Mouse (Mus musculus): ENCODE measurements around the gene Ptbp3. TPM values are rescaled to one million over a fixed set of nuclear protein-coding genes. Genes with fewer than 3 reads are reported as not detected.

Gene Ptbp3
- total RNA-seq, 1 experiment, result 46.1 TPM

- TF ChIP-seq HCFC1 (IDR thresholded peaks at IDR 0.05; ENCODE audit: borderline replicate concordance, insufficient read depth, low read length) (no peak), ZNF384 (IDR thresholded peaks at IDR 0.05; ENCODE audit: low read depth, low read length) (no peak), MAFK (IDR thresholded peaks at IDR 0.05; ENCODE audit: insufficient read depth, low read depth, low read length) (no peak), CHD2 (IDR thresholded peaks at IDR 0.05; ENCODE audit: low read depth, low read length) (no peak), ZC3H11A (IDR thresholded peaks at IDR 0.05; ENCODE audit: borderline replicate concordance, low read depth, low read length) (no peak)
- no peaks in the 10 kb centered on the region for H3K36me3 ChIP-seq (ENCODE audit: control insufficient read depth, insufficient read depth, low read length, poor library complexity, severe bottlenecking)
- DNase-seq (ENCODE audit: low read depth, low spot score), result no peak
- no peak overlapping the region for H3K4me3 ChIP-seq (ENCODE audit: insufficient read depth in 1 of 2, low read depth in 1 of 2, low read length in 2 of 2, poor library complexity in 1 of 2, severe bottlenecking in 1 of 2)
- in situ Hi-C loops (cut with MboI; ENCODE audit: low sequenced_read_pairs in 2 of 2, unreplicated experiment in 2 of 2), result loop anchor here (25.0 kb wide), 2 partner anchors 191 to 466 kb away; no protein-coding TSS in a partner anchor
- no peaks in the 10 kb centered on the region for H3K9me3 ChIP-seq (ENCODE audit: control insufficient read depth, insufficient read depth, low read depth, low read length)
- no peak overlapping the region for H3K9ac ChIP-seq (ENCODE audit: insufficient read depth, low read depth, low read length, poor library complexity, severe bottlenecking)
- no peak overlapping the region for H3K27ac ChIP-seq (ENCODE audit: insufficient read depth, low read depth, low read length, poor library complexity, severe bottlenecking)
- peaks cover 1 to 2% of the 10 kb centered on the region in 2 experiments; a peak in 2 of 4 replicates for H3K4me1 ChIP-seq (ENCODE audit: control insufficient read depth in 2 of 2, insufficient read depth in 2 of 2, low read length in 2 of 2, poor library complexity in 1 of 2)
These were observed 3.7 kb upstream of the Ptbp3 start for GRCm38 (mm10) chr4:59552835-59553234.

- H3K27ac ChIP-seq (ENCODE audit: insufficient read depth, low read depth, low read length, poor library complexity, severe bottlenecking), result no peak overlapping the region
- no peak overlapping the region for H3K4me3 ChIP-seq (ENCODE audit: insufficient read depth in 1 of 2, low read depth in 1 of 2, low read length in 2 of 2, poor library complexity in 1 of 2, severe bottlenecking in 1 of 2)
- in situ Hi-C loops (cut with MboI; ENCODE audit: low sequenced_read_pairs in 2 of 2, unreplicated experiment in 2 of 2), result loop anchor here (25.0 kb wide), 2 partner anchors 190 to 465 kb away; no protein-coding TSS in a partner anchor
- no peaks in the 10 kb centered on the region for H3K36me3 ChIP-seq (ENCODE audit: control insufficient read depth, insufficient read depth, low read length, poor library complexity, severe bottlenecking)
- H3K4me1 ChIP-seq (ENCODE audit: control insufficient read depth in 2 of 2, insufficient read depth in 2 of 2, low read length in 2 of 2, poor library complexity in 1 of 2), result peaks cover 0 to 6% of the 10 kb centered on the region in 2 experiments; a peak in 1 of 4 replicates
- H3K9ac ChIP-seq (ENCODE audit: insufficient read depth, low read depth, low read length, poor library complexity, severe bottlenecking), result no peak overlapping the region
- no peak for DNase-seq (ENCODE audit: low read depth, low spot score)
- no peaks in the 10 kb centered on the region for H3K9me3 ChIP-seq (ENCODE audit: control insufficient read depth, insufficient read depth, low read depth, low read length)
- TF ChIP-seq ZNF384 (IDR thresholded peaks at IDR 0.05; ENCODE audit: low read depth, low read length) (no peak), ZC3H11A (IDR thresholded peaks at IDR 0.05; ENCODE audit: borderline replicate concordance, low read depth, low read length) (no peak), CHD2 (IDR thresholded peaks at IDR 0.05; ENCODE audit: low read depth, low read length) (no peak), MAFK (IDR thresholded peaks at IDR 0.05; ENCODE audit: insufficient read depth, low read depth, low read length) (no peak), HCFC1 (IDR thresholded peaks at IDR 0.05; ENCODE audit: borderline replicate concordance, insufficient read depth, low read length) (no peak)
These were observed 2.7 kb upstream of the Ptbp3 start for GRCm38 (mm10) chr4:59551901-59552300.

GRCm38 (mm10) chr4:59549977-59550560, 905 bp upstream of the Ptbp3 start:
- TF ChIP-seq MAFK (IDR thresholded peaks at IDR 0.05; ENCODE audit: insufficient read depth, low read depth, low read length), result no peak
- no peak for TF ChIP-seq CHD2 (IDR thresholded peaks at IDR 0.05; ENCODE audit: low read depth, low read length)
- TF ChIP-seq ZNF384 (IDR thresholded peaks at IDR 0.05; ENCODE audit: low read depth, low read length), result no peak
- no peak for TF ChIP-seq HCFC1 (IDR thresholded peaks at IDR 0.05; ENCODE audit: borderline replicate concordance, insufficient read depth, low read length)
- no peak for TF ChIP-seq ZC3H11A (IDR thresholded peaks at IDR 0.05; ENCODE audit: borderline replicate concordance, low read depth, low read length)
- Histone ChIP-seq H3K36me3 (ENCODE audit: control insufficient read depth, insufficient read depth, low read length, poor library complexity, severe bottlenecking) (no peaks in the 10 kb centered on the region), H3K27ac (ENCODE audit: insufficient read depth, low read depth, low read length, poor library complexity, severe bottlenecking) (no peak overlapping the region), H3K9ac (ENCODE audit: insufficient read depth, low read depth, low read length, poor library complexity, severe bottlenecking) (no peak overlapping the region), H3K9me3 (ENCODE audit: control insufficient read depth, insufficient read depth, low read depth, low read length) (no peaks in the 10 kb centered on the region), H3K4me3 (ENCODE audit: insufficient read depth in 1 of 2, low read depth in 1 of 2, low read length in 2 of 2, poor library complexity in 1 of 2, severe bottlenecking in 1 of 2) (peak overlapping the region in 1 of 2 experiments; percentile 89; a peak in 2 of 4 replicates), H3K4me1 (ENCODE audit: control insufficient read depth in 2 of 2, insufficient read depth in 2 of 2, low read length in 2 of 2, poor library complexity in 1 of 2) (peaks cover 0 to 6% of the 10 kb centered on the region in 2 experiments; a peak in 1 of 4 replicates)
- no peak for DNase-seq (ENCODE audit: low read depth, low spot score)
- in situ Hi-C loops (cut with MboI; ENCODE audit: low sequenced_read_pairs in 2 of 2, unreplicated experiment in 2 of 2), result loop anchor here (25.0 kb wide), 2 partner anchors 188 to 463 kb away; no protein-coding TSS in a partner anchor

GRCm38 (mm10) chr4:59548560-59549174, 497 bp downstream of the Ptbp3 start:
- in situ Hi-C loops (cut with MboI; ENCODE audit: low sequenced_read_pairs in 2 of 2, unreplicated experiment in 2 of 2), result no loop called here
- H3K36me3 ChIP-seq (ENCODE audit: control insufficient read depth, insufficient read depth, low read length, poor library complexity, severe bottlenecking), result no peaks in the 10 kb centered on the region
- H3K9me3 ChIP-seq (ENCODE audit: control insufficient read depth, insufficient read depth, low read depth, low read length), result no peaks in the 10 kb centered on the region
- TF ChIP-seq HCFC1 (IDR thresholded peaks at IDR 0.05; ENCODE audit: borderline replicate concordance, insufficient read depth, low read length) (peak; percentile 51; the same call in 1 of the 2 replicates), MAFK (IDR thresholded peaks at IDR 0.05; ENCODE audit: insufficient read depth, low read depth, low read length) (no peak)
- peak overlapping the region; percentile 72 for H3K27ac ChIP-seq (ENCODE audit: insufficient read depth, low read depth, low read length, poor library complexity, severe bottlenecking)
- DNase-seq (ENCODE audit: low read depth, low spot score), result no peak
- H3K4me1 ChIP-seq (ENCODE audit: control insufficient read depth in 2 of 2, insufficient read depth in 2 of 2, low read length in 2 of 2, poor library complexity in 1 of 2), result peaks cover 0 to 6% of the 10 kb centered on the region in 2 experiments; a peak in 1 of 4 replicates
- H3K4me3 ChIP-seq (ENCODE audit: insufficient read depth in 1 of 2, low read depth in 1 of 2, low read length in 2 of 2, poor library complexity in 1 of 2, severe bottlenecking in 1 of 2), result peak overlapping the region; percentile 97 to 99
- peak overlapping the region; percentile 89 for H3K9ac ChIP-seq (ENCODE audit: insufficient read depth, low read depth, low read length, poor library complexity, severe bottlenecking)
